Mouse (Mus musculus) forebrain, embryonic 13.5 days (tissue): ENCODE measurements around the gene A630001G21Rik. TPM values are rescaled to one million over a fixed set of nuclear protein-coding genes. Genes with fewer than 3 reads are reported as not detected.

ENCODE experiments used
- ATAC-seq: fragments of 200-750 bp; cut with Nextera tagmentation; 2 replicates; pipeline ENCODE4 v1.8.0; 2017
- H3K27ac ChIP-seq: fragments of 300-500 bp; sonication (generic); 2 replicates; pipeline ENCODE4 v1.5.1; 2015; ENCODE audit warnings: inconsistent platforms, mild to moderate bottlenecking, moderate library complexity
- H3K27me3 ChIP-seq: fragments of 300-500 bp; sonication (generic); 2 replicates; pipeline ENCODE4 v1.6.1; 2015; ENCODE audit warnings: mild to moderate bottlenecking, inconsistent platforms
- H3K36me3 ChIP-seq: fragments of 300-500 bp; sonication (generic); 2 replicates; pipeline ENCODE4 v1.6.1; 2015; ENCODE audit warnings: mild to moderate bottlenecking, inconsistent platforms; ENCODE audit not compliant: poor library complexity, severe bottlenecking
- H3K4me1 ChIP-seq: fragments of 300-500 bp; sonication (generic); 2 replicates; pipeline ENCODE4 v1.6.1; 2015; ENCODE audit warnings: inconsistent platforms
- H3K4me2 ChIP-seq: fragments of 300-500 bp; sonication (generic); 2 replicates; pipeline ENCODE4 v1.6.1; 2015; ENCODE audit warnings: inconsistent platforms, mild to moderate bottlenecking, moderate library complexity
- H3K4me3 ChIP-seq: fragments of 300-500 bp; sonication (generic); 2 replicates; pipeline ENCODE4 v1.5.1; 2015; ENCODE audit warnings: mild to moderate bottlenecking, inconsistent platforms
- H3K9ac ChIP-seq: fragments of 300-500 bp; sonication (generic); 2 replicates; pipeline ENCODE4 v1.6.1; 2015; ENCODE audit warnings: mild to moderate bottlenecking, inconsistent platforms
- H3K9me3 ChIP-seq: fragments of 300-500 bp; sonication (generic); replicated peaks from 2 replicates; pipeline ENCODE4 v1.6.1; 2016; ENCODE audit warnings: inconsistent platforms
- WGBS: fragments of 180-500 bp; shearing (Covaris S2); methylation state at CpG from one replicate; pipeline ENCODE4 v1.1.7; 2015; 5-methylcytosine and 5-hydroxymethylcytosine counted together
- polyA plus RNA-seq: library from polyadenylated mRNA; unstranded; fragments of >200 nt; fragmentation: Nextera tagmentation; extraction: Ambion mirVana; gene quantifications from 2 replicates; pipeline ENCODE4 v1.2.1, GENCODE M21; 2015

A630001G21Rik gene
- polyA plus RNA-seq, 1 experiment from 2014 or later: 0.62 TPM

DNA sequence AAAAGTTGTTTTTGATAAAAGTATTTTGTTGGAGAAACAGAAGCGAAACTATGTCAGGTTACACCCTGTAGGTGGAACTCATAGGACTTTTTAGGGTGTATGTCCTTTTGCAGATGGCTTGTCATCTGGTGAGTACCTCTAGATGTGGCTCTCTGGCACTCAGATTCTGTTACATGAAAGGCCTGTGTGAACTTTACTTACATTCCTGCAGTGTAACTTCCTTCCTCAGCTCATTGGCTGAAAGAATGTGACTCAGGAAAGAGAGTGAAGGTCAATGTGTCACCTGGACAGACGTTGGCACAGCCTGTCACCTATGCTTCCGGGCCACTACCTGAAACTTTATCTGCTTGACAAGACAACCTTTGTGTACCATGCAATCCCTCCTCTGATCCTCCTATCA lies 33.9 kb downstream of the A630001G21Rik start:
- H3K4me3 ChIP-seq: no peak overlapping the region
- H3K27me3 ChIP-seq: no peaks in the 10 kb centered on the region
- H3K9ac ChIP-seq: no peak overlapping the region
- no peak overlapping the region for H3K4me2 ChIP-seq
- H3K27ac ChIP-seq: no peak overlapping the region
- H3K9me3 ChIP-seq: no peaks in the 10 kb centered on the region
- ATAC-seq: no peak
- H3K4me1 ChIP-seq: peaks cover 6% of the 10 kb centered on the region
- H3K36me3 ChIP-seq: no peaks in the 10 kb centered on the region
- WGBS: 87% methylated on average over 3 of the region's 3 CpGs

DNA sequence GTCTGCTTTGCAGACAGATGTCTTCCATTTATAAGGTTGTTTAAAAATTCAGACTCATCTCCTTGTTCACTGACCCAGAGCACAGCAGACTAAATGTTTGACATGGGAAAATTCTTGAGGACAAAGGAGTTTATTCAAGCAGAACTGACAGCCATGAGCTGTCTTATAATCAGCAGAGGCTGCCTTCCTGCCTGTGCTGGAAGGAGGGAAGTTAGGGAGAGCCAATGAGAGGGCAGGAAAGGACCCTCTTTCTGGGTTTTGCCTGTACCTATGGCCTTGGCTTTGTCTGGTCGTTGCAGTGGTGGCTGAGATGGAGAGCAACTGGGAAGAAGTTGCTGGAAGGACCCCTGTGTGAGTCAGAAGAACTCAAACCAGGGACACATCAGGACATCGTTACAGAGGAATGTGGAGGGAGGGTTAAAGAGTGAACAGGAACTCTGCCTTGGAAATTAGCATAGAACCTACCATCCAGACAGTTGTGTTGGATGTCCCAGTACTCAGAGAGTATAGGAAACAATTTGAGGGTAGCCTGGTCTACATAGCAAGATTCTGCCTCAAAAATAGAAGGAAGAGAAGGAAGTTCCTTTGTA lies 35.4 kb downstream of the A630001G21Rik start:
- Histone ChIP-seq H3K4me2 (no peak overlapping the region), H3K4me3 (no peak overlapping the region), H3K27me3 (no peaks in the 10 kb centered on the region), H3K36me3 (no peaks in the 10 kb centered on the region), H3K27ac (no peak overlapping the region), H3K9ac (no peak overlapping the region), H3K4me1 (peaks cover 6% of the 10 kb centered on the region), H3K9me3 (0 out of 2 replicates have a peak, but pooled peaks cover 4% of the 10 kb centered on the region)
- WGBS: 12% methylated on average over 2 of the region's 2 CpGs
- ATAC-seq: no peak; the same call in 1 of the 2 replicates

DNA sequence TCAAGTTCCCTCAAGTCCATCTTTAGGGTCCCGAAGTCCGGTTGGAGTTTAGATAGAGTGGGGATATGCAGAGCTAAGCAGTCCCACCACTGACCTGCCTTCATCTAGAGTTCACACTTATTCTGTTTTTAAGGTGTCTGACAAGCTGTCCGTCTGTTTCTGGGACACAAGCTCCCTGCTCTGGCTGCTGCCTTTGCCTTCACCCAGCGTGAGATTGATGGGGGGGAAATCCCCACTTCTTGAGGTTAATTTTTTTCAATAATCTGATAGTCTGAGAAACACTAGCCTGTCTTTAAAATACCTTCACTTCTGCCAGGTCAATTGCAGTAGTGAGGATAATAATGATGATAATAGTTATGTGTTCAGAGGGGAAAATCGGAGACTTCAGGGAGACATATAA lies 36.1 kb downstream of the A630001G21Rik start:
- no peak overlapping the region for H3K4me2 ChIP-seq
- no peak overlapping the region for H3K4me3 ChIP-seq
- H3K36me3 ChIP-seq: no peaks in the 10 kb centered on the region
- ATAC-seq: no peak
- no peaks in the 10 kb centered on the region for H3K27me3 ChIP-seq
- H3K4me1 ChIP-seq: peaks cover 6% of the 10 kb centered on the region
- H3K9ac ChIP-seq: no peak overlapping the region
- WGBS: 59% methylated on average over 5 of the region's 5 CpGs
- no peak overlapping the region for H3K27ac ChIP-seq
- 0 out of 2 replicates have a peak, but pooled peaks cover 4% of the 10 kb centered on the region for H3K9me3 ChIP-seq

DNA sequence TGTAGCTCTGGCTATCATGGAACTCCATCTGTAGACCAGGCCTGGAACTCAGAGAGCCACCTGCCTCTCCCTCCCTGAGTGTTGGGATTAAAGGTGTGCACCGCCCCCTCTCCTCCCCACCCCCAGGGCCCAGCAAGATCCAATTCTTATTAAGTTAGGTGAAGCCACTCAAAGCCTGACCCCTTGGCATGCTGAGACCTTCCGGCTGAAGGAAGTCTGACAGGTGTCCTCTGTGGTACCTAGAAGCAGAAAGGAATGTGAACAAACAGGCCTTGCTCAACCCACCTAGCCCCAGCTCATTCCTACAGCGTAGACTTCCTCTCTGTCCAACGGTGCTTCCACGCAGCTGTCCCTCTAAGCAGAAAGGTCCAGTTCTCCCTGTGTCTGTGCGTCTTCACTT lies 37.5 kb downstream of the A630001G21Rik start:
- Histone ChIP-seq H3K4me2 (no peak overlapping the region), H3K4me3 (no peak overlapping the region), H3K27me3 (no peaks in the 10 kb centered on the region), H3K36me3 (no peaks in the 10 kb centered on the region), H3K4me1 (peaks cover 6% of the 10 kb centered on the region), H3K9ac (no peak overlapping the region), H3K9me3 (0 out of 2 replicates have a peak, but pooled peaks cover 4% of the 10 kb centered on the region), H3K27ac (no peak overlapping the region)
- no peak for ATAC-seq
- WGBS: 86% methylated on average over 6 of the region's 6 CpGs

DNA sequence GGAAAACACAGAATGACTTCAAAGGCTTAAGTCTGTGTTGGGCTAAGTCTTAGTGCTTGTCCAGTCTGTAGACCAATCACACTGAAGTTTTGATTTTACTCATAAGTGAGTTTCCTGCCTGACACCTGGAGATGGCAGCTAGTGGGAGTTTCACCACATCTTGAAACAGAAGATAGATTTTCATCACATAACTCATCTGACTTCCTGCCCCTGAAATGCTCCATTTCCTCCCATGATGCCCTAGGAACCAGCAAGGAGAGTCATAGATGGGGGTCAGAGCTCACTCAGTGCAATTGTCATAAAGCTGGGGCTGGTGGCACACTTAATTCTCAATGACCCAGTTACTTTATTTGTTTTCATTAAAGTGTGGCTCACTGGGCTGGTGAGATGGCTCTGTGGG lies 38.6 kb downstream of the A630001G21Rik start:
- Histone ChIP-seq H3K4me1 (peaks cover 6% of the 10 kb centered on the region), H3K4me3 (no peak overlapping the region), H3K27ac (no peak overlapping the region), H3K9me3 (0 out of 2 replicates have a peak, but pooled peaks cover 4% of the 10 kb centered on the region), H3K27me3 (no peaks in the 10 kb centered on the region), H3K4me2 (no peak overlapping the region), H3K36me3 (no peaks in the 10 kb centered on the region), H3K9ac (no peak overlapping the region)
- ATAC-seq: no peak

DNA sequence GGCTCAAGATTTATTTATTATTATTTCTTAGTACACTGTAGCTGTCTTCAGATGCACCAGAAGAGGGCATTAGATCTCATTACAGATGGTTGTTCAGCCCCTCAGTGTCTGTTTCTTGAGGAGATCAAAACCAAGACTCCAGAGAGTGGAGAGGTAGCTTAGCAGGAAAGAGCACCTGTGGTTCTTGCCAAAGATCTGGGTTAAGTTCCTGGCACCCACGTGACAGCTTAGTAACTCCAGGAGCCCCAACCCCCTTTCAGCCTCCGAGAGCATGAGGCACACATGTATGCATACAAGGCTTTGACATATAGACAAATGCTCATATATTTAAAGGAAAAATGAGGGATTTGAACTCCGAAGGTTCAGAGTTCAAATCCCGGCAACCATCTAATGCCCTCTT lies 39.4 kb downstream of the A630001G21Rik start:
- Histone ChIP-seq H3K27me3 (no peaks in the 10 kb centered on the region), H3K9me3 (0 out of 2 replicates have a peak, but pooled peaks cover 4% of the 10 kb centered on the region), H3K4me2 (no peak overlapping the region), H3K9ac (no peak overlapping the region), H3K4me1 (peaks cover 6% of the 10 kb centered on the region), H3K4me3 (no peak overlapping the region), H3K36me3 (no peaks in the 10 kb centered on the region), H3K27ac (no peak overlapping the region)
- 95% methylated on average over 4 of the region's 4 CpGs for WGBS
- no peak for ATAC-seq

DNA sequence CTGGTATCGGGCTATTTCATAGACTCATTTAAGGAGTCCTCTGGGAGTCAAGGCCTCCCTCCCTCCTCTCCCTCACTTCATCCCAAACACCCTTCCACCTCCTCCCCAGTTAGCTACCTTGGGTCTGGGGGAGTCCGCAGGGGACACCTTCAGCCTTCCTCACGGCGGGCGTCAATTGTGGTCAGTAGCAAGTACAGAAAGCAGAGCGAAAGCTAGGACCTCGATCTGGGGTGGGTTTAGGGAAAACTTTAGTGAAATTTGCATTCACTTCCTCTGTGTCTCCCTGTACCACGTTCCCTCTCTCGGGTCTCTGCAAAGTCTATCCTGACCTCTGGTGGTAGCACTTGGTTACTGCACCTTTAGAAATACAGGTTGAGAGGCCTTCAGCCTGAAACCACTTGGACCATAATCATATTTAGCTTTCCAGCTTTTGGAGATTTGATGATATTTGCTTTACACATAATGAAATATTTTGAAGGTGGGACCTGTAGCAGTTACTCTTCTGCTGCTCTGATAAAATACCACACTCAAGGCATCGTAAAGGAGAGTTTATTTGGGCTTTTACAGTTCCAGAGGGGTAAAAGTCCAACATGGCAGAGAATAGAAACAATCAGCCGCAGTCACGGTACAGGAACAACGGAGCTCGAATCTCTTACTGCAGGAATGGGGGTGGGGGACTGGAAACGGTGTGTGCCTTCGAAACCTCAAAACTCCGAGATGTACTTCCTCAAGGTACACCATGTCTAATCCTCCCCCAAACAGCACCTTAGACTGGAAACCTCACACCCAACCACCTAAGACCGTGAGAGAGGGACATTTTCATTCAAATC lies 41.9 kb downstream of the A630001G21Rik start:
- Histone ChIP-seq H3K4me3 (no peak overlapping the region), H3K27ac (no peak overlapping the region), H3K4me1 (no peaks in the 10 kb centered on the region), H3K27me3 (no peaks in the 10 kb centered on the region), H3K36me3 (no peaks in the 10 kb centered on the region), H3K9ac (no peak overlapping the region), H3K9me3 (0 out of 2 replicates have a peak, but pooled peaks cover 4% of the 10 kb centered on the region), H3K4me2 (peak overlapping the region; percentile 45)
- 37% methylated on average over 18 of the region's 18 CpGs for WGBS
- peak; percentile 73 for ATAC-seq

DNA sequence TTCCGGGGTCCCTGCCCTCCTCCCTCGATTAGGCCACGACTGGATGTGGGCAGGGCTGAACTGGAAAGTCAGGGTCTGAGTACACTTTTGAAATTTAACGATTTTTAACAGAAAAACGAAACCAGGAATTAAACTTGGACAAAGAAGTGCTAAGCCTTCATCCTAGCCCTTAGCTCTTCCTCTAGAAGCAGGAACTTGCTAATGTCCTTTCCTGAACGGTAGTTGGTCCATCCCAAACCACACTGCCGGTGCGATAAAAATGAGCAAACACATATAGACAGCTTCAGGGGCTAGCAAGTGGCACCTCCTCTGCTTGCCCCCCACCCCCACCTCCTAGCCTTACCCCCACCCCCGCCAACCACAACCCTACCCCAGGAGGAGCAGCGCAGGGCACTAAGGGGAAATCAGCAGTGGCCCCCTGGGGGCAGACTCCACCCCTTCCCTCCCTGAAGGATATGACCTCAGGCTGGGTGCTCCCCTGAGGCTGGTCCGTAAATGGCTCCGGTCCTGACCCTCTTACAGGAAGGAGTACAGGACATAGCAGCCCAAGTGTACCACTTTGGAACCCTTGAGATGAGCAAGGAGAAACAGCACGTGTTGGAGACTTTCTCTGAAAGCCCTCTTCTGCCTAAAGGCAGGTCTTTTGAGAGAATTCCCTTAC lies 42.9 kb downstream of the A630001G21Rik start:
- WGBS: 78% methylated on average over 13 of the region's 13 CpGs
- H3K4me3 ChIP-seq: no peak overlapping the region
- ATAC-seq: no peak

DNA sequence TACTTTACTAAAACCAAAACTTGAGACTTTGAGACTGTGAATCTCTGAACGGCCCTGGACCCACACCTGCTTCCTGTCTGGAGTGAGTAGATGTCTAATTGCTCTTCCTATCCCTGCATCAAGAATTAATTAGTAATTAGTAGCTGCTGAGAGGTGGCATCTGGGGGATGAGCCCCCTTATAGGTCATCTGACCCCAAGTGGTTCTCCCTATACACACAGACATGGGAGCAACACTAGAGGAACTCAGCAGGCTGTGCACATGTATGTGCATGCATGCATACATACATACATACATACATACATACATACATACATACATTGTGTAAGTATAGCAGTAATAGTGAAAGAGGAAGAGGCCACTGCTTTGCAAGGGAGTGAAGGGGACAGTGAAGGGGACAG lies 43.9 kb downstream of the A630001G21Rik start:
- H3K27me3 ChIP-seq: no peaks in the 10 kb centered on the region
- ATAC-seq: no peak
- H3K4me3 ChIP-seq: no peak overlapping the region
- H3K9me3 ChIP-seq: 0 out of 2 replicates have a peak, but pooled peaks cover 4% of the 10 kb centered on the region
- H3K36me3 ChIP-seq: no peaks in the 10 kb centered on the region
- no peaks in the 10 kb centered on the region for H3K4me1 ChIP-seq
- H3K27ac ChIP-seq: no peak overlapping the region
- H3K4me2 ChIP-seq: no peak overlapping the region
- 82% methylated on average over 1 of the region's 1 CpGs for WGBS
- no peak overlapping the region for H3K9ac ChIP-seq

More for the DNA sequence above, 42.9 kb downstream of the A630001G21Rik start:
- Histone ChIP-seq H3K27me3 (no peaks in the 10 kb centered on the region), H3K9me3 (0 out of 2 replicates have a peak, but pooled peaks cover 4% of the 10 kb centered on the region), H3K9ac (no peak overlapping the region), H3K4me2 (no peak overlapping the region), H3K36me3 (no peaks in the 10 kb centered on the region), H3K27ac (no peak overlapping the region), H3K4me1 (no peaks in the 10 kb centered on the region)

DNA sequence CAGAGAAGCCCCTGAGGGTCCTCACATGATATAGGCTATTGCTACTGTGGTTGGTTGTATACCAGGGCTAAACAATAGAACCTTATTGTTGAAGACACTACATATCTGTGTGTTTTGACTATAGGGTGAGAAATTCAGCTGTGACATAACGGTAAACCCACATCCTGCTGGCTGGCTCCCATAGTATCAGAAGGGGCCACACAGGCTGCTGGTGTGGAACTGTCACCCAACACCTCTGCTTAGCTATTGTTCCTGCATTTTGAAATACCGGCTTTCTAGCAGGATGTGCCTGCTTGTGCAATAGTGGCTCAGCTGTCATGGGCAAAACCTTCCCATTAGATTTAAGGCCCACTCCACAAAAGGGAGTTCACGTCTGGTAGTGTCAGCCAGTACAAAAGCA lies 45.9 kb downstream of the A630001G21Rik start:
- no peak for ATAC-seq
- Histone ChIP-seq H3K9me3 (no peaks in the 10 kb centered on the region), H3K4me2 (no peak overlapping the region), H3K27me3 (no peaks in the 10 kb centered on the region), H3K4me3 (no peak overlapping the region), H3K27ac (no peak overlapping the region), H3K4me1 (no peaks in the 10 kb centered on the region), H3K36me3 (no peaks in the 10 kb centered on the region), H3K9ac (no peak overlapping the region)
- WGBS: 89% methylated on average over 3 of the region's 3 CpGs

DNA sequence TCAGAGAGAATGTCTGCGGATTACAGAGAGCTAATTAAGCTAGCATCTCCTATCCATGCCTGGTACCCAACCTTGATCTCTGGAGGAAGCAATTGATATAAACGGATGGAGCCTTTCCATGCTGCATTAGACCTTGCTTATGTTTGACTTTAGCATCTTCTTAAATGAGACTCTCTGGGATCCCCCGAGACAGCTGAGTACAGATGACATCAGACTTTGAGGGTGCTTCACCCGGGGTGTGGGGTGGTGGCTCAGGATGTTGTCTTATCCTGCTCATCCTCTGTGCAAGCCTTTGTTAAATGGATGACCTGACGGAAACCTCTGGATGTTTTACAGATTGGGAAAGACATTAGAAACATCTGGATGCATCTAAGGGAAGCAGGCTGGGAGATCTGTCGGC lies 48.0 kb downstream of the A630001G21Rik start:
- H3K27ac ChIP-seq: no peak overlapping the region
- no peaks in the 10 kb centered on the region for H3K4me1 ChIP-seq
- H3K36me3 ChIP-seq: no peaks in the 10 kb centered on the region
- no peak overlapping the region for H3K4me3 ChIP-seq
- no peaks in the 10 kb centered on the region for H3K9me3 ChIP-seq
- H3K27me3 ChIP-seq: no peaks in the 10 kb centered on the region
- no peak overlapping the region for H3K4me2 ChIP-seq
- WGBS: 87% methylated on average over 6 of the region's 6 CpGs
- ATAC-seq: no peak
- no peak overlapping the region for H3K9ac ChIP-seq

DNA sequence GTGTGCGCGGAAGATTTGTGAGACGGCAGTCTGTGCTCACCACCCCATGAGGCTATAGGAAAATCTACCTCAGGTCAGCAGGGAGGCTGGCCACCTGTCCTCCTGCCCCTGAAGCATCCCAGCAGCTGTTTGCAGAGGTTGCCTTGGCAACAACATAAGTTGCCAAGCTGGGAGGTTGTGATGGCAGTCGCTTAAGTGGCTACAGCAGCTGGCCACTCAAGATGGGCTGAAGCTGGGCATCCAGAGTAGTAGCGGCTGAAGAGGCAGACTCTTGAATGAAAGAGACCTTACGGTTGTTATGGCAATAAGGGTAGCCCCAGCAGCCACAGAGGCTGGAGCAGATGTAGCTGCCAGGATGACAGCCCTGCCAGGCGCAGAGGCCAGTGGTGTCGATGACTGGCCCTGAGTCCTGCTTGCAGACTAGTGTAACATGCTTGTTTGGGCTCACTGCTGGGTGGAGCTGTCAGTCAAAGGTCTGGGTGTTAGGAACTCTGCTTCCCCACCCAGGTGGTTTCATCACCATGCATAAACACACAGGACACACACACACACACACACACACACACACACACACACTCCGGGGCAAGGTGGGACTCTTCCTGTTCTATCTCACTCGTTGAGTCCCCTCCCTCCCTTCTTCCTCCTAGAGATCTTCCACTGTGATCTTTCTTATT lies 58.1 kb downstream of the A630001G21Rik start:
- ATAC-seq: peak; percentile 77
- Histone ChIP-seq H3K36me3 (no peaks in the 10 kb centered on the region), H3K4me2 (no peak overlapping the region), H3K27ac (no peak overlapping the region), H3K9me3 (no peaks in the 10 kb centered on the region), H3K9ac (no peak overlapping the region), H3K27me3 (no peaks in the 10 kb centered on the region), H3K4me3 (no peak overlapping the region), H3K4me1 (peaks cover 17% of the 10 kb centered on the region)
- 66% methylated on average over 10 of the region's 10 CpGs for WGBS
